Mouse (Mus musculus): Measurements from ENCODE around the gene Abca9. TPM values are rescaled to one million over a fixed set of nuclear protein-coding genes. Genes with fewer than 3 reads are reported as not detected.

The Abca9 gene
- polyA plus RNA-seq, 1 experiment from 2014 or later = 1.1 TPM

- H3K4me1 ChIP-seq (ENCODE audit: control insufficient read depth, insufficient read depth, low read length) = no peaks in the 10 kb centered on the region
- H3K9me3 ChIP-seq (ENCODE audit: control insufficient read depth, low read length) = no peaks in the 10 kb centered on the region
- no peaks in the 10 kb centered on the region for H3K36me3 ChIP-seq (ENCODE audit: control insufficient read depth, insufficient read depth, low read length)
- 55% methylated on average over 6 of the region's 6 CpGs for WGBS
- H3K4me3 ChIP-seq (ENCODE audit: low read length) = no peak overlapping the region
- no peak overlapping the region for H3K27ac ChIP-seq (ENCODE audit: low read length)
- no peak for ATAC-seq
- H3K9ac ChIP-seq (ENCODE audit: low read depth, low read length) = no peak overlapping the region
- H3K27me3 ChIP-seq (replicated peaks; ENCODE audit: control insufficient read depth, insufficient read depth, low read length) = no peaks in the 10 kb centered on the region
- H3K4me2 ChIP-seq (ENCODE audit: low read depth, low read length) = no peak overlapping the region
Measured at GRCm38 (mm10) chr11:110157059-110157458, 10.9 kb downstream of the Abca9 start.

DNA sequence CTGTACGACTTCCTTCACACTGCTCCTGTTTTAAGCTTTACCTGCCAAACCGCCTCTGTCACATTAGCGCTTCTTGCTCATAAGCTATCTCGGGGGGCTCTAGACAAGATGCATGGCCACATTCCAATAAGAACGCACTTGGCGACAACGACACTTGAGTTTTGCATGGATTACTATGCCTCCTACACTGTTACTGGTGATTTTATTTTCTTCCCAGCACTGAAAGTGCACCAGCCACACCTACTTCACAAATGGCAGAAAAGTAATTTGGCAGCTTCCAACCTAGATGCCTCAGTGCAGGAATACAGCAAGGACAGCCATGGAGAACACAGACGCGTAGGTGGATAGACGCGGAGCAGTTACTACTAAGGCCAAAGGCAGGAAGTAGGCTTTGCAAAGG is 12.0 kb downstream of the Abca9 start:
- Histone ChIP-seq H3K4me1 (ENCODE audit: control insufficient read depth, insufficient read depth, low read length) (no peaks in the 10 kb centered on the region), H3K4me3 (ENCODE audit: low read length) (no peak overlapping the region), H3K27ac (ENCODE audit: low read length) (no peak overlapping the region), H3K9me3 (ENCODE audit: control insufficient read depth, low read length) (no peaks in the 10 kb centered on the region), H3K27me3 (replicated peaks; ENCODE audit: control insufficient read depth, insufficient read depth, low read length) (no peaks in the 10 kb centered on the region), H3K9ac (ENCODE audit: low read depth, low read length) (no peak overlapping the region), H3K4me2 (ENCODE audit: low read depth, low read length) (no peak overlapping the region), H3K36me3 (ENCODE audit: control insufficient read depth, insufficient read depth, low read length) (no peaks in the 10 kb centered on the region)
- WGBS = 94% methylated on average over 11 of the region's 11 CpGs
- ATAC-seq = no peak

DNA sequence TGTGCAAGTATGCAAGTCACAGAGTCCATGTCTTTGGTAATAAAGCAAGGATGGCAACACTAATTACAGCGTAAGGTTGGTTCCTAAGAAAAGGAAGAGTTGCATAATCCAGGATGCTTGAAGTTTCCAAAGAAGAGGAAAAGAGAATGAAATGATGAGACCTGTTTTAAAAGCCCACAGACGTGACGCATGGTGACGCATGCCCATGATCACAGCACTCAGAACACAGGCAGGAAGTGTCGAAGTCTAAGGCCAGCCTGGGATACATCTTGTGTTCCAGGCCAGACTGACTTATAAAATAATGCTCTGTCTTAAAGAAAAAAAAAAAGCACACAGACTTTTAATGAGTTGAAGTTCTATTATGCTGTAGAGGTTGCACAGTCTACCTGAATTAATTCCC is 20.4 kb downstream of the Abca9 start:
- Histone ChIP-seq H3K27ac (ENCODE audit: low read length) (no peak overlapping the region), H3K9ac (ENCODE audit: low read depth, low read length) (no peak overlapping the region), H3K4me1 (ENCODE audit: control insufficient read depth, insufficient read depth, low read length) (no peaks in the 10 kb centered on the region), H3K27me3 (replicated peaks; ENCODE audit: control insufficient read depth, insufficient read depth, low read length) (no peaks in the 10 kb centered on the region), H3K4me2 (ENCODE audit: low read depth, low read length) (no peak overlapping the region), H3K4me3 (ENCODE audit: low read length) (no peak overlapping the region), H3K36me3 (ENCODE audit: control insufficient read depth, insufficient read depth, low read length) (no peaks in the 10 kb centered on the region), H3K9me3 (ENCODE audit: control insufficient read depth, low read length) (no peaks in the 10 kb centered on the region)
- WGBS = 93% methylated on average over 5 of the region's 5 CpGs
- ATAC-seq = no peak

DNA sequence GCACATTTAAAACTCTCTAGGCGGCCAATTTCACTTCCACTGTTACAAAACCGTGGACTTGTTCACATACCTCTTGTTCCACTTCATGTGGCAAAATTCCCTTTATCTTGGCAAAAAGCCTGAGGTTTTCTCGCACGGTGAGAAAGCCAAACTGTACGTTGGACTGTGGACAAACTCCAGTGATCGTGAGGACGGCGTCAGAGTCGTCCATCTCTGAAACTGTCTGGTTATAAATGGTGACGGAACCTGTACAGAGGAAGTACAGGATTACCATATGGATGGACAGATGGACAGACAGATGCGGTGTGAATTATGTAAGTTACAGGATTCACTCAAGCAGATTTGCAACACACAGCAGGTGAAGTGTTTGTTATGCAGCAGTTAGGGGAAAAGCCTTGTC is 22.6 kb downstream of the Abca9 start:
- H3K4me3 ChIP-seq (ENCODE audit: low read length) = no peak overlapping the region
- H3K9ac ChIP-seq (ENCODE audit: low read depth, low read length) = no peak overlapping the region
- no peaks in the 10 kb centered on the region for H3K36me3 ChIP-seq (ENCODE audit: control insufficient read depth, insufficient read depth, low read length)
- no peaks in the 10 kb centered on the region for H3K4me1 ChIP-seq (ENCODE audit: control insufficient read depth, insufficient read depth, low read length)
- WGBS = 81% methylated on average over 11 of the region's 11 CpGs
- H3K9me3 ChIP-seq (ENCODE audit: control insufficient read depth, low read length) = no peaks in the 10 kb centered on the region
- no peaks in the 10 kb centered on the region for H3K27me3 ChIP-seq (replicated peaks; ENCODE audit: control insufficient read depth, insufficient read depth, low read length)
- no peak for ATAC-seq
- H3K27ac ChIP-seq (ENCODE audit: low read length) = no peak overlapping the region
- H3K4me2 ChIP-seq (ENCODE audit: low read depth, low read length) = no peak overlapping the region

DNA sequence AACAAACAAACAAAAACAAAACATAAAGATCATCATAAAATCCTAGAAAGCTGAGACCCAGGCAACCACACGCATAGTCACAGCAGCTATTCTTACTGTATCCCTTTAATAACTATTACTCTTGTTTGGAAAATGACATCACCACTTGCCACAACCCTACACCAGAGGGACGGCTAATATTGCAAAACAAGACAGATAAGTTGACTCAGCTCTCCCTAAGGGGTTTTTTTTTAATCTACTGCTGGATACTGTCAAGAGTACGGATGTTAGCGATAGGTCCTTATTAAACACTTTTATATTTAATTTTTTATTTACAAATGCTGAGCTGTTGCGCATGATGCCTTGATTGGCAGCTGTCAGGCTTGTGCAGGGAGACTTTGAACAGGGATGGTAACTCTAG is 37.2 kb downstream of the Abca9 start:
- 75% methylated on average over 5 of the region's 5 CpGs for WGBS
- no peak for ATAC-seq
- Histone ChIP-seq H3K9me3 (ENCODE audit: control insufficient read depth, low read length) (no peaks in the 10 kb centered on the region), H3K4me2 (ENCODE audit: low read depth, low read length) (no peak overlapping the region), H3K9ac (ENCODE audit: low read depth, low read length) (no peak overlapping the region), H3K4me1 (ENCODE audit: control insufficient read depth, insufficient read depth, low read length) (no peaks in the 10 kb centered on the region), H3K36me3 (ENCODE audit: control insufficient read depth, insufficient read depth, low read length) (no peaks in the 10 kb centered on the region), H3K27ac (ENCODE audit: low read length) (no peak overlapping the region), H3K4me3 (ENCODE audit: low read length) (no peak overlapping the region), H3K27me3 (replicated peaks; ENCODE audit: control insufficient read depth, insufficient read depth, low read length) (no peaks in the 10 kb centered on the region)

DNA sequence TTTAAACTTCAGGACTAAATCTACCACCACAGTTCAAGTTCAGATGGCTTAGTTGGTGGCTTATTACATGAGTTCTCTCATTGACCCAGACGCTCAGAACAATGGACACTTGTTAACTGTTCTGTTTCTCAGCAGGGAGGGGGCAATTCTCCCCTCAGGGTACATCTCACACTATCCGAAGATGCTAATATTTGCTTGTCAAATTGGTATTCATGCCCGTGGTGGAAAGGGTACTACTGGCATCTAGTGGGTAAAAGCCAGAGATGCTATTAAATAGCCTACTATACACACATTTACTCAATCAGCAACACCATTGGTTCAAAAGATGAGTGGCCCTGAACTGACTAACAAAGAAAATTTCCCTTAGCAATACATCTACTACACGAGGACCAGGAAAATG is 56.9 kb downstream of the Abca9 start:
- no peaks in the 10 kb centered on the region for H3K36me3 ChIP-seq (ENCODE audit: control insufficient read depth, insufficient read depth, low read length)
- H3K9ac ChIP-seq (ENCODE audit: low read depth, low read length) = no peak overlapping the region
- no peak overlapping the region for H3K4me3 ChIP-seq (ENCODE audit: low read length)
- H3K4me1 ChIP-seq (ENCODE audit: control insufficient read depth, insufficient read depth, low read length) = no peaks in the 10 kb centered on the region
- no peak for ATAC-seq
- no peaks in the 10 kb centered on the region for H3K27me3 ChIP-seq (replicated peaks; ENCODE audit: control insufficient read depth, insufficient read depth, low read length)
- no peak overlapping the region for H3K27ac ChIP-seq (ENCODE audit: low read length)
- whole genome bisulfite sequencing = 57% methylated on average over 4 of the region's 4 CpGs
- no peak overlapping the region for H3K4me2 ChIP-seq (ENCODE audit: low read depth, low read length)
- no peaks in the 10 kb centered on the region for H3K9me3 ChIP-seq (ENCODE audit: control insufficient read depth, low read length)

DNA sequence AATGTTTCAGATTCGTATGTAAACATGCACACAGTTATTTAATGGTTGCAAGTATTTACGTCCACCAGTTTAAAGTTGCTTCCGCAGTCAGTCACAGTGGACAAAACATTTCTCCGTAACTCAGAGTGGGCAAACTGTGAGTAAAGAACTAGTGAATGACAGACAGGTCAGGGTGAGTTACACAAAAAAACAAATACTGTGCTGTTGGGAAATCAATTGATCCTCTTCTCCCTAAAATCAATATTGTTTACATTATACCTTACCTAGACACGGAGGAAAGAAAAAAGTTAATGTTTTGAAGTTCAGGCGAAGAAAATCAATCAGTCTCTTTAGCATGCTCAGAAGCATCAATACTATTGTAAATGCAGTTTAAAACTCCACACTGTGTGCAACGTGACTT is 66.6 kb downstream of the Abca9 start:
- Histone ChIP-seq H3K4me2 (ENCODE audit: low read depth, low read length) (no peak overlapping the region), H3K9me3 (ENCODE audit: control insufficient read depth, low read length) (no peaks in the 10 kb centered on the region), H3K36me3 (ENCODE audit: control insufficient read depth, insufficient read depth, low read length) (no peaks in the 10 kb centered on the region), H3K4me1 (ENCODE audit: control insufficient read depth, insufficient read depth, low read length) (no peaks in the 10 kb centered on the region), H3K9ac (ENCODE audit: low read depth, low read length) (no peak overlapping the region), H3K4me3 (ENCODE audit: low read length) (no peak overlapping the region), H3K27me3 (replicated peaks; ENCODE audit: control insufficient read depth, insufficient read depth, low read length) (no peaks in the 10 kb centered on the region), H3K27ac (ENCODE audit: low read length) (no peak overlapping the region)
- WGBS = 71% methylated on average over 7 of the region's 7 CpGs
- no peak for ATAC-seq

DNA sequence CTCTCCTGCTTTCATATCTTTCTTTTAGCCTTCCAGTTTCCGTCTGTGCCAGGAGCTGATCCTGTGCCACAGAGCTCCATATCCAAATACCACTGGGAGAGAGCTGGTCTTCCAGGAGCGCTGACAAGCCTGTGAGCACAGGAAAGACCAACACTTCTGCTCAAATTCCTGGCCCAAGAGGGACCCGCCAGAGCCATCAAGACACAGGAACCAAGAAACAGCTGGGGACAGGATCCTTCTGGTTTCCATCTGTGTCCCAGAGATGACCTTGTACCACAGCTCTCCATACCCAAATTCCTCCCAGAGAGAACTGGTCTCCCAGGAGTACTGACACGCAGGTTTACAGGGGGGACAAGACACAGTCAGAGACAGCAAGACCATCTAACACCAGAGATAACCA is 69.1 kb downstream of the Abca9 start:
- Histone ChIP-seq H3K4me1 (ENCODE audit: control insufficient read depth, insufficient read depth, low read length) (no peaks in the 10 kb centered on the region), H3K9me3 (ENCODE audit: control insufficient read depth, low read length) (no peaks in the 10 kb centered on the region), H3K4me3 (ENCODE audit: low read length) (no peak overlapping the region), H3K27ac (ENCODE audit: low read length) (no peak overlapping the region), H3K4me2 (ENCODE audit: low read depth, low read length) (no peak overlapping the region), H3K9ac (ENCODE audit: low read depth, low read length) (no peak overlapping the region), H3K36me3 (ENCODE audit: control insufficient read depth, insufficient read depth, low read length) (no peaks in the 10 kb centered on the region), H3K27me3 (replicated peaks; ENCODE audit: control insufficient read depth, insufficient read depth, low read length) (no peaks in the 10 kb centered on the region)
- WGBS = 81% methylated on average over 4 of the region's 4 CpGs
- ATAC-seq = no peak

- Histone ChIP-seq H3K27me3 (replicated peaks; ENCODE audit: control insufficient read depth, insufficient read depth, low read length) (no peaks in the 10 kb centered on the region), H3K36me3 (ENCODE audit: control insufficient read depth, insufficient read depth, low read length) (no peaks in the 10 kb centered on the region), H3K4me2 (ENCODE audit: low read depth, low read length) (no peak overlapping the region), H3K9ac (ENCODE audit: low read depth, low read length) (no peak overlapping the region), H3K4me1 (ENCODE audit: control insufficient read depth, insufficient read depth, low read length) (no peaks in the 10 kb centered on the region), H3K27ac (ENCODE audit: low read length) (no peak overlapping the region), H3K9me3 (ENCODE audit: control insufficient read depth, low read length) (no peaks in the 10 kb centered on the region), H3K4me3 (ENCODE audit: low read length) (no peak overlapping the region)
- ATAC-seq = no peak
- WGBS = 56% methylated on average over 6 of the region's 6 CpGs
Measured at GRCm38 (mm10) chr11:110097465-110097864, 70.5 kb downstream of the Abca9 start.

DNA sequence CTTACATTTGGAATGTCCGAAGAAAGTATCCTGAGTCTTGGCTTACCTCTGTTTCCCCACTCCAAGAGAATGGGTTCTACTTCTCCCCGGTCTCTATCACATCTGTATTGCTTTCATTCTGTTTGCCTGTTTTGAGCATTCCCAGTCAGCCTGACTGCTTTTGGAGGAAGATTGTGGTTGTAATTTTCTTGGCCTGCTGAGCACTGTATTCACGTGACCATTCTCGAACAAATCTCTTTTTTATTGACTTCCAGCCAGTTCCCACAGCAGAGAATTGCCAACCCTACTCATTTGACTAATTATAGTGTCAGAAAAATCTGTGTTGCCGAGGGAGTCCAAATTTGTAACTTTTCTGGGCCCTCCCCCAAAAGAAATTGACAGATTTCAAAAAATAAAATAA is 72.1 kb downstream of the Abca9 start, which contains the start of gene Abca8a:
Abca8a (minus strand) TSS at position 121 of the 400 bp plus-strand sequence.
- no peak for ATAC-seq
- H3K36me3 ChIP-seq (ENCODE audit: control insufficient read depth, insufficient read depth, low read length) = no peaks in the 10 kb centered on the region
- H3K4me3 ChIP-seq (ENCODE audit: low read length) = no peak within 1 kb of the TSS
- H3K4me1 ChIP-seq (ENCODE audit: control insufficient read depth, insufficient read depth, low read length) = no peaks in the 10 kb centered on the region
- H3K27ac ChIP-seq (ENCODE audit: low read length) = no peak within 1 kb of the TSS
- H3K27me3 ChIP-seq (replicated peaks; ENCODE audit: control insufficient read depth, insufficient read depth, low read length) = no peaks in the 10 kb centered on the region
- H3K9me3 ChIP-seq (ENCODE audit: control insufficient read depth, low read length) = no peaks in the 10 kb centered on the region
- no peak within 1 kb of the TSS for H3K9ac ChIP-seq (ENCODE audit: low read depth, low read length)
- WGBS = 60% methylated on average over 5 of the region's 5 CpGs
- no peak within 1 kb of the TSS for H3K4me2 ChIP-seq (ENCODE audit: low read depth, low read length)
